Mouse (Mus musculus): ENCODE measurements around the gene Gm10721. TPM values are rescaled to one million over a fixed set of nuclear protein-coding genes. Genes with fewer than 3 reads are reported as not detected.
"Not testable (repeated sequence)": the region's sequence is repeated elsewhere in the genome, so short reads cannot be mapped to it uniquely, and the experiment has no call there.

Gene Gm10721
- polyA plus RNA-seq, 1 experiment from 2014 or later: not detected

- not testable (repeated sequence) for H3K27ac ChIP-seq (ENCODE audit: low read depth); ATAC-seq (ENCODE audit: insufficient read depth); H3K9ac ChIP-seq; H3K27me3 ChIP-seq (ENCODE audit: insufficient read depth, low read length); H3K9me3 ChIP-seq (ENCODE audit: low read depth, low read length); DNase-seq; H3K36me3 ChIP-seq (ENCODE audit: insufficient read depth); H3K4me2 ChIP-seq; H3K4me1 ChIP-seq (ENCODE audit: insufficient read depth); H3K4me3 ChIP-seq (ENCODE audit: low read depth, low read length)
- WGBS: 61% methylated on average over 4 of the region's 6 CpGs
These were observed 12.7 kb downstream of the Gm10721 start for GRCm38 (mm10) chr9:3025653-3026052.

GRCm38 (mm10) chr9:3026136-3026535, 13.2 kb downstream of the Gm10721 start:
- WGBS: 72% methylated on average over 5 of the region's 5 CpGs
- not testable (repeated sequence) for H3K4me1 ChIP-seq (ENCODE audit: insufficient read depth); H3K27ac ChIP-seq (ENCODE audit: low read depth); H3K36me3 ChIP-seq (ENCODE audit: insufficient read depth); DNase-seq; ATAC-seq (ENCODE audit: insufficient read depth); H3K9ac ChIP-seq; H3K9me3 ChIP-seq (ENCODE audit: low read depth, low read length); H3K4me3 ChIP-seq (ENCODE audit: low read depth, low read length); H3K4me2 ChIP-seq; H3K27me3 ChIP-seq (ENCODE audit: insufficient read depth, low read length)

- not testable (repeated sequence) for H3K27ac ChIP-seq (ENCODE audit: low read depth); H3K36me3 ChIP-seq (ENCODE audit: insufficient read depth); H3K9me3 ChIP-seq (ENCODE audit: low read depth, low read length); DNase-seq; H3K4me3 ChIP-seq (ENCODE audit: low read depth, low read length); H3K4me1 ChIP-seq (ENCODE audit: insufficient read depth); ATAC-seq (ENCODE audit: insufficient read depth); H3K27me3 ChIP-seq (ENCODE audit: insufficient read depth, low read length); H3K9ac ChIP-seq; H3K4me2 ChIP-seq
- 66% methylated on average over 9 of the region's 9 CpGs for WGBS
These were observed 13.8 kb downstream of the Gm10721 start for GRCm38 (mm10) chr9:3026741-3027140.

GRCm38 (mm10) chr9:3027200-3027599, 14.3 kb downstream of the Gm10721 start:
- not testable (repeated sequence) for H3K36me3 ChIP-seq (ENCODE audit: insufficient read depth); H3K9ac ChIP-seq; ATAC-seq (ENCODE audit: insufficient read depth); H3K9me3 ChIP-seq (ENCODE audit: low read depth, low read length); H3K4me3 ChIP-seq (ENCODE audit: low read depth, low read length); H3K4me1 ChIP-seq (ENCODE audit: insufficient read depth); H3K27ac ChIP-seq (ENCODE audit: low read depth); H3K4me2 ChIP-seq; H3K27me3 ChIP-seq (ENCODE audit: insufficient read depth, low read length)
- 68% methylated on average over 9 of the region's 9 CpGs for WGBS
- peak; percentile 69 for DNase-seq

GRCm38 (mm10) chr9:3029276-3030000, 16.5 kb downstream of the Gm10721 start:
- not testable (repeated sequence) for H3K9ac ChIP-seq; H3K4me3 ChIP-seq (ENCODE audit: low read depth, low read length); H3K9me3 ChIP-seq (ENCODE audit: low read depth, low read length); H3K27ac ChIP-seq (ENCODE audit: low read depth); H3K27me3 ChIP-seq (ENCODE audit: insufficient read depth, low read length); H3K4me2 ChIP-seq; H3K36me3 ChIP-seq (ENCODE audit: insufficient read depth); DNase-seq; H3K4me1 ChIP-seq (ENCODE audit: insufficient read depth); ATAC-seq (ENCODE audit: insufficient read depth)
- 64% methylated on average over 12 of the region's 16 CpGs for WGBS

- not testable (repeated sequence) for H3K4me1 ChIP-seq (ENCODE audit: insufficient read depth); H3K9ac ChIP-seq; ATAC-seq (ENCODE audit: insufficient read depth); H3K4me3 ChIP-seq (ENCODE audit: low read depth, low read length); H3K27me3 ChIP-seq (ENCODE audit: insufficient read depth, low read length); H3K9me3 ChIP-seq (ENCODE audit: low read depth, low read length); H3K36me3 ChIP-seq (ENCODE audit: insufficient read depth); H3K4me2 ChIP-seq; H3K27ac ChIP-seq (ENCODE audit: low read depth)
- 59% methylated on average over 2 of the region's 10 CpGs for WGBS
- peak; percentile 89 for DNase-seq
These were observed 17.9 kb downstream of the Gm10721 start for GRCm38 (mm10) chr9:3030677-3031318.

- H3K4me3 ChIP-seq (ENCODE audit: low read depth, low read length); H3K36me3 ChIP-seq (ENCODE audit: insufficient read depth): not testable (repeated sequence)
- WGBS: no CpG with 5 or more reads among the region's 8 CpGs
These were observed 21.4 kb downstream of the Gm10721 start, which contains the start of gene Gm17535 for GRCm38 (mm10) chr9:3034299-3034698. Gm17535 (plus strand) TSS chr9:3034599.

GRCm38 (mm10) chr9:3036577-3036976, 23.6 kb downstream of the Gm10721 start, which contains the start of gene Gm10715:
Gm10715 (plus strand) TSS chr9:3036877.
- DNase-seq; H3K4me1 ChIP-seq (ENCODE audit: insufficient read depth); H3K27me3 ChIP-seq (ENCODE audit: insufficient read depth, low read length); H3K9me3 ChIP-seq (ENCODE audit: low read depth, low read length); ATAC-seq (ENCODE audit: insufficient read depth); H3K36me3 ChIP-seq (ENCODE audit: insufficient read depth); H3K9ac ChIP-seq; H3K4me2 ChIP-seq; H3K4me3 ChIP-seq (ENCODE audit: low read depth, low read length); H3K27ac ChIP-seq (ENCODE audit: low read depth): not testable (repeated sequence)
- WGBS: 71% methylated on average over 6 of the region's 8 CpGs

More at GRCm38 (mm10) chr9:3034299-3034698, 21.4 kb downstream of the Gm10721 start, which contains the start of gene Gm17535:
- H3K27me3 ChIP-seq (ENCODE audit: insufficient read depth, low read length); H3K4me1 ChIP-seq (ENCODE audit: insufficient read depth); ATAC-seq (ENCODE audit: insufficient read depth); DNase-seq; H3K9me3 ChIP-seq (ENCODE audit: low read depth, low read length); H3K9ac ChIP-seq; H3K4me2 ChIP-seq; H3K27ac ChIP-seq (ENCODE audit: low read depth): not testable (repeated sequence)

- H3K27ac ChIP-seq (ENCODE audit: low read depth); H3K9me3 ChIP-seq (ENCODE audit: low read depth, low read length); H3K4me3 ChIP-seq (ENCODE audit: low read depth, low read length); H3K4me2 ChIP-seq; H3K27me3 ChIP-seq (ENCODE audit: insufficient read depth, low read length); H3K36me3 ChIP-seq (ENCODE audit: insufficient read depth); H3K9ac ChIP-seq; DNase-seq; H3K4me1 ChIP-seq (ENCODE audit: insufficient read depth); ATAC-seq (ENCODE audit: insufficient read depth): not testable (repeated sequence)
- 60% methylated on average over 4 of the region's 4 CpGs for WGBS
These were observed 25.2 kb downstream of the Gm10721 start for GRCm38 (mm10) chr9:3038161-3038560.
